Mouse (Mus musculus) testis, postnatal 14 days (tissue): ENCODE measurements around the gene Ltc4s.

Source experiments
- DNase-seq: peaks from one replicate; pipeline ENCODE4 v3.0.0; 2021; ENCODE audit warnings: low spot score

The Ltc4s gene

GRCm38 (mm10) chr11:50238324-50238723 lies at the start of gene Ltc4s:
TSS of gene Ltc4s (minus strand) at chr11:50238616.
- DNase-seq, result no peak

DNA sequence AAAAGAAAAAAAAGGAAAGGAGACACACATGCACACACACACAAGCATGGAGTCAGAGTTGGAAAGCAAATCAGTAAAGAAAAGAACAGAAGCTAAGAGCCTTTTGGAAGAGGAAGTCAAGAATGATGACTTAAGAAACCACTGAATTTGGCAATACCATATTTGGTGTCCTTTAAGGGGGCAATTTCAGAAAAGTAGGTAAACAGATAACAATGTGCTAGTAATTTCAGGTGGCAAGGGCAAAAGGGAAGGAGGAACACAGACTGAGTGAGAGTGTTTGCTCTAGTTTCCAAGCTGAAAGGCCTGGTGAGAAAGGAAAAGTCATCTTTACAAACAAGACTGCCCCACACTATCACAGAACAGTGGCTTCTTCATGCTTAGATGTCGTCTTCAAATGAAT lies 48.0 kb upstream of the Ltc4s start:
- DNase-seq, result no peak

- DNase-seq, result no peak
Measured at GRCm38 (mm10) chr11:50285696-50286095, 47.3 kb upstream of the Ltc4s start.

- DNase-seq, result no peak
Measured at GRCm38 (mm10) chr11:50285263-50285662, 46.8 kb upstream of the Ltc4s start.

DNA sequence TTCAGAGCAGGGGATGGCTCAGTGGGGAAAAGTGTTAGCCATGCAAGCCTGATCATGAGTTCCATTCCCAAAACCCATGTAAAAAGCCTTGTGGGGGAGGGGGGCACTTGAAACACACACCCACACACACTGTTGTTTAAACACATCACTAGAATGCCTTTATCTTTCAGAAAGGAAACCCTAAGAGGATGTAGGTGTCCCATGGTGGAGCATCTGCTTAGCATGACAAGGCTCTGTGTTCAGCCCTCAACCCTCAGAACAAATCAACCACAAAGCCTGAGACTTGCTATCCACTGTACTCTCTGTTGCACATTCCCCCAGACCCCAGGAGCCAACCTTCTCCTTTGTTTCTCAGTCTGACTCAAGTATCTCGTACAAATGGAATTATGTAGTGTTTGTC lies 41.6 kb upstream of the Ltc4s start:
- no peak for DNase-seq

GRCm38 (mm10) chr11:50279005-50279404 lies 40.6 kb upstream of the Ltc4s start:
- no peak for DNase-seq

GRCm38 (mm10) chr11:50277706-50278105 lies 39.3 kb upstream of the Ltc4s start:
- no peak for DNase-seq

DNA sequence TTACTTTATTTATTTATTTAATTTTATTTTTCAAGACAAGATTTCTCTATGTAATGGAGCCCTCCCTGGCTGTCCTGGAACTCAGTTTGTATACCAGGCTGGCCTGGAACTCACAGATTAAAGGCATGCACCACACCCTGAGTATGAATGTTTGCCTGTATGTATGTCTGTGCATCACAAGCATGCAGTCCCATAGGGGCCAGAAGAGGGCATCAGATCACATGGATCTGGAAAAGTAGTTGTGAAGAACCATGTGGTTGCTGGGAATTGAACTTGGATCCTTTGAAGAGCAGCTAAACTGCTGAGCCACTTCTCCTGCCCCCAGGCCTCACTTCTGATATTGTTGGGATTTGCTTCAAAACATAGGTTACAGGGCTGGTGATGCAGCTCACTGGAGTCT lies 38.6 kb upstream of the Ltc4s start:
- no peak for DNase-seq

DNA sequence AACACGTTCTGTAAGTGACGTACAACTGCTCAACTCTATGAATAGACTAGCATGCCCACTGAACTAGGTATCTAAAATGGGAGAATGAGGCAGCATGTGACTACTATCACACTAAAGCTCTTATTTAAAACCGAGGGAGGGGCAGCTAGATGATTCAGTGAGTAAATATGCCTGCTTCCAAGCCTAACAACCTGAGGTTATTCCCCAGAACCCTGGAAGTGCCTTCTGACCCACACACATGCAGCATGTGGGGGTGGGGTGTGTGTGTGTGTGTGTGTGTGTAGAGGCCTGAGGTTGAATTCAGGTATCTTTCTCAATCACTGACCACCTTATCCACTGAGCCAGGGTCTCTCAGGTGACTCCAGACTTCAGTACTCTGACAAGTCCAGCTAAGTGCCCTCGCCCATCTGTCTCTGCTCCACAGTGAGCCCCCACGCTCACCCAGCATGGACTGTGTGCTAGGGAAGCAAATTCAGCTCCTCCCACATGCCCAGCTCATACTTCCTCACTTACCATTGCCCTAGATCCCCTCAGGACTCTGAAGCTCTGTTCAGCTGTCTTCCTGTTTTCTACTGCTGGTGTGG lies 37.2 kb upstream of the Ltc4s start:
- DNase-seq, result no peak

DNA sequence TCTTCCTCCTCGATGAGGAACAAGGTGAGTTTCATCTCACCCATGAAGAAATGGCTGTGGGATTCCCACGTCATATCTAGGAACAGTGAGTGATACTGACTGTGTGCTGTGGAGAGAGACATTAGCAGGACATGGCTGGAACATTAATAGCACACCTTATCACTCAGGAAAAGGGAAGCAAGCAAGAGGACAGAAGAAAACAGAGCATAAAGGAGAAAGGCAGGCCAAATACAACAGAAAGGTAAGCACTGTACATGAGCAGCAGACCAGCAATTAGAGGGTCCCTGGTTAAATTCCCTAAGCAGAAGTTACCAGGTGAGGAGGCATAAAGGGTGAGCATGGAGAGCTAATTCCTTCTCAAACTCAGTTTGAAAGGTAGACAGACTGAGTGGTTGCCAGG lies 36.7 kb upstream of the Ltc4s start:
- no peak for DNase-seq

- no peak for DNase-seq
Measured at GRCm38 (mm10) chr11:50272819-50273218, 34.4 kb upstream of the Ltc4s start.

DNA sequence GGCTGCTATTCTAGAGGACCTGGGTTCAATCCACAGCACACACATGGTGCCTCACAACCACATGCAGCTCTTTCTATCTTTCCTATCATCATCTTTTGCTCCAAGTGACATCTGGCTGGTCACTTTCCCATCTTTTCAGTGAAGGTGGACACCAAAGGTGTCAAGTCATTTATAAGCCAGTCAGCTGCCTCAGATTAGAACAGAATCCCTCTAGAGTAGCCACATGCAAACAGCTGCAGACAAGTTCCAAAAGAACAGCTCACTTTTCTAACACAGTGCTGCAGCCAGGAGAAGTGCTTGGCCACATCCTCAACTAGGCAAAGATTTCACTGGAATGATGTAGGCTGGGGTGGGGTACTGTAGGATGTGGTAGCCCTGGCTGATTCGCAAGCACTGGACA lies 31.5 kb upstream of the Ltc4s start:
- DNase-seq, result no peak

GRCm38 (mm10) chr11:50269163-50269562 lies 30.7 kb upstream of the Ltc4s start:
- no peak for DNase-seq

- DNase-seq, result no peak
Measured at GRCm38 (mm10) chr11:50266997-50267396, 28.6 kb upstream of the Ltc4s start.

GRCm38 (mm10) chr11:50265931-50266330 lies 27.5 kb upstream of the Ltc4s start:
- no peak for DNase-seq

GRCm38 (mm10) chr11:50263198-50263597 lies 24.8 kb upstream of the Ltc4s start:
- no peak for DNase-seq

DNA sequence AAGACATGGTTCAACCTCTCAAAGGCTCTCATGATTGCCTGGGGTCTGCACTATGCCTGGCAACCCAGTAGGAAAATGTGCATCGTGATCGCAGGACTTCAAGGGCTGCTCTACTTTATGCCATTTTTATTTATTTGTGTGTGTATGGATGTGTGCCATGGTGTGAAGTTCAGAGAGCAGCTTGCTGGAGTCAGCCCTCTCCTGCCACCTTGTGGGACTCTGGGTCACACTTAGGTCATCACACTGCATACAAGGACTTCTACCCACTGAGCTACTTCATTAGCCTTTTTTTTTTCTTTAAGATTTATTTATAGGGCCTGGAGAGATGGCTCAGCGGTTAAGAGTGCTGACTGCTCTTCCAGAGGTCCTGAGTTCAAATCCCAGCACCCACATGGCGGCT lies 23.6 kb upstream of the Ltc4s start:
- no peak for DNase-seq

GRCm38 (mm10) chr11:50258310-50258709 lies 19.9 kb upstream of the Ltc4s start:
- no peak for DNase-seq

DNA sequence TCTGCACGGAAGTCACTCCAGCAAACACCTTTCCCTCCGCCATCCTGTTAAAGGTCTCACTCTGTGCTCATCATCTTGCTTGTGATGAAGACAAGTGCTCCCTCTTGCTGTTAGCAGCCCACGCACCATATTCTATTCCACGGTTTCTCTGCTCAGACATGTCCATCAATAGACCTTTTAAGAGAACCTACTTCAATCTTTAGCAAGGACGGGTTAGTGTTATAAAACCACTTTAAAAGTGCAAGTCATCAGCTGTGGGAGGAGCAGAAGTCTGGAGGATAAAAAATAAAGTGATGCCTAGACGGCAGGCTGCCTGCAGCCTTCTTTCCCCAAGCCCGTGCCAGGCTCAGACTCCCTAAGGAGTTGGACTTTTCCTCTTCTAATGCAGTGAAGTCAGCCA lies 18.2 kb upstream of the Ltc4s start:
- DNase-seq, result no peak

- DNase-seq, result peak; percentile 33
Measured at GRCm38 (mm10) chr11:50254010-50254580, 15.7 kb upstream of the Ltc4s start.

- DNase-seq, result no peak
Measured at GRCm38 (mm10) chr11:50253393-50253792, 15.0 kb upstream of the Ltc4s start.

DNA sequence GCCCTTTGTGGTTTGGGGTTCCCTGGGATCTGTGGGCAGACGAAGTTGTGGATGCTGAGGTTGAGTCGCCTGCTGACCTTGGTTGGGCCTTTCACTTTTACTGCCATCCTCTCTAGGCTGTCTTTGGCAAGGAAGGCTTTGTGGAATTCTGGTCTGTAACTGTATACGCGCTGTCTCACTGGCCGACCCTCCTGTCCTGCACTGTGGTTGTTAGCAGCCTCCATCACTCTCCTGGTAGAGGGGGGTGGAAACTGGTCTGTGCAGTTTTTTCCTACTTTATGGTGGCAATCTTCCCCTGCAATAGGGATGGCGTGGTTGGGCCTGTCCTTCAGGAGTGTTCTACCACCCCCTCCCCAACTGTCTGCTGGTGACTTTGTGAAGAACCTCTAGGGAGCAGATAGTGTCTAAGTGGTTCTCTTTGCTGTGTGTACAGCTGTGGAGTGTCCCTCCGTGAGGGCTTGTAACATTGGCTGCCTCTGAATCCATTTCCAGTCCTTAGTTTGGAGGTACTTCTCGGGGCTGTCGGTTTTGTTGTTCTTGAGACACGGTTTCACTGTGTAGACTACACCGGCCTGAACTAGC lies 14.4 kb upstream of the Ltc4s start:
- no peak for DNase-seq

GRCm38 (mm10) chr11:50252166-50252565 lies 13.8 kb upstream of the Ltc4s start:
- no peak for DNase-seq
